Mouse (Mus musculus) limb, embryonic 13.5 days (tissue): ENCODE results near the gene Lhfp. TPM values are rescaled to one million over a fixed set of nuclear protein-coding genes. Genes with fewer than 3 reads are reported as not detected.
"Not testable (repeated sequence)": the region's sequence is repeated elsewhere in the genome, so short reads cannot be mapped to it uniquely, and the experiment has no call there.

Experiments
- ATAC-seq: fragments of 200-750 bp; cut with Nextera tagmentation; 2 replicates; pipeline ENCODE4 v1.8.0; 2017; ENCODE audit warnings: low read depth, moderate number of reproducible peaks, moderate TSS enrichment; ENCODE audit not compliant: low FRiP score
- H3K27ac ChIP-seq: fragments of 300-500 bp; sonication (generic); 2 replicates; pipeline ENCODE4 v1.5.1; 2015; ENCODE audit warnings: inconsistent platforms, mild to moderate bottlenecking, moderate library complexity
- H3K27me3 ChIP-seq: fragments of 300-500 bp; sonication (generic); 2 replicates; pipeline ENCODE4 v1.6.1; 2015; ENCODE audit warnings: mild to moderate bottlenecking, inconsistent platforms
- H3K36me3 ChIP-seq: fragments of 300-500 bp; sonication (generic); 2 replicates; pipeline ENCODE4 v1.6.1; 2015; ENCODE audit warnings: inconsistent platforms, mild to moderate bottlenecking, moderate library complexity
- H3K4me1 ChIP-seq: fragments of 300-500 bp; sonication (generic); 2 replicates; pipeline ENCODE4 v1.6.1; 2015; ENCODE audit warnings: inconsistent platforms
- H3K4me2 ChIP-seq: fragments of 300-500 bp; sonication (generic); replicated peaks from 2 replicates; pipeline ENCODE4 v1.6.1; 2015; ENCODE audit warnings: inconsistent platforms, mild to moderate bottlenecking, moderate library complexity
- H3K4me3 ChIP-seq: fragments of 300-500 bp; sonication (generic); 2 replicates; pipeline ENCODE4 v1.5.1; 2015; ENCODE audit warnings: moderate library complexity, mild to moderate bottlenecking, inconsistent platforms
- H3K9ac ChIP-seq: fragments of 300-500 bp; sonication (generic); 2 replicates; pipeline ENCODE4 v1.6.1; 2015; ENCODE audit warnings: mild to moderate bottlenecking, inconsistent platforms
- H3K9me3 ChIP-seq: fragments of 300-500 bp; sonication (generic); 2 replicates; pipeline ENCODE4 v1.6.1; 2016; ENCODE audit warnings: inconsistent platforms
- WGBS: fragments of 180-500 bp; shearing (Covaris S2); methylation state at CpG from one replicate; pipeline ENCODE4 v1.1.7; 2015; 5-methylcytosine and 5-hydroxymethylcytosine counted together
- polyA plus RNA-seq: library from polyadenylated mRNA; unstranded; fragments of >200 nt; fragmentation: Nextera tagmentation; extraction: Ambion mirVana; gene quantifications from 2 replicates; pipeline ENCODE4 v1.2.1, GENCODE M21; 2015

Gene Lhfp
- polyA plus RNA-seq, 1 experiment from 2014 or later, result 98.0 TPM

- H3K4me3 ChIP-seq, result no peak overlapping the region
- H3K9ac ChIP-seq, result no peak overlapping the region
- H3K27ac ChIP-seq, result peak overlapping the region; percentile 67
- H3K4me2 ChIP-seq, result peak overlapping the region; percentile 34
- peaks cover 6% of the 10 kb centered on the region; the same call in 1 of the 2 replicates for H3K36me3 ChIP-seq
- 28% methylated on average over 7 of the region's 7 CpGs for WGBS
- peaks cover 3% of the 10 kb centered on the region; the same call in 1 of the 2 replicates for H3K27me3 ChIP-seq
- H3K9me3 ChIP-seq, result no peaks in the 10 kb centered on the region
- peaks cover 24% of the 10 kb centered on the region for H3K4me1 ChIP-seq
- ATAC-seq, result peak; percentile 48
These were observed 217.4 kb downstream of the Lhfp start for GRCm38 (mm10) chr3:53258657-53259158.

GRCm38 (mm10) chr3:53266116-53266515 is 224.8 kb downstream of the Lhfp start:
- ATAC-seq, result no peak
- no peak overlapping the region for H3K4me2 ChIP-seq
- H3K27ac ChIP-seq, result no peak overlapping the region
- H3K9ac ChIP-seq, result no peak overlapping the region
- H3K9me3 ChIP-seq, result no peaks in the 10 kb centered on the region
- 88% methylated on average over 6 of the region's 6 CpGs for WGBS
- no peaks in the 10 kb centered on the region for H3K27me3 ChIP-seq
- H3K4me1 ChIP-seq, result peaks cover 7% of the 10 kb centered on the region
- H3K36me3 ChIP-seq, result no peaks in the 10 kb centered on the region
- no peak overlapping the region for H3K4me3 ChIP-seq

GRCm38 (mm10) chr3:53267046-53267445 is 225.7 kb downstream of the Lhfp start:
- Histone ChIP-seq H3K9ac (no peak overlapping the region), H3K36me3 (no peaks in the 10 kb centered on the region), H3K4me1 (peaks cover 7% of the 10 kb centered on the region), H3K27me3 (no peaks in the 10 kb centered on the region), H3K27ac (no peak overlapping the region), H3K4me3 (no peak overlapping the region), H3K9me3 (no peaks in the 10 kb centered on the region), H3K4me2 (no peak overlapping the region)
- 85% methylated on average over 3 of the region's 3 CpGs for WGBS
- no peak for ATAC-seq

GRCm38 (mm10) chr3:53273220-53273619 is 231.9 kb downstream of the Lhfp start:
- Histone ChIP-seq H3K36me3 (no peaks in the 10 kb centered on the region), H3K4me1 (peaks cover 7% of the 10 kb centered on the region), H3K27me3 (no peaks in the 10 kb centered on the region), H3K4me3 (no peak overlapping the region), H3K27ac (no peak overlapping the region), H3K9me3 (no peaks in the 10 kb centered on the region), H3K9ac (no peak overlapping the region), H3K4me2 (no peak overlapping the region)
- WGBS, result 90% methylated on average over 3 of the region's 3 CpGs
- ATAC-seq, result no peak

- H3K4me1 ChIP-seq, result no peaks in the 10 kb centered on the region
- H3K36me3 ChIP-seq, result no peaks in the 10 kb centered on the region
- no peak overlapping the region for H3K9ac ChIP-seq
- ATAC-seq, result no peak
- no peak overlapping the region for H3K27ac ChIP-seq
- H3K4me3 ChIP-seq, result no peak overlapping the region
- no peaks in the 10 kb centered on the region for H3K9me3 ChIP-seq
- 89% methylated on average over 2 of the region's 2 CpGs for WGBS
- H3K27me3 ChIP-seq, result no peaks in the 10 kb centered on the region
- no peak overlapping the region for H3K4me2 ChIP-seq
These were observed 236.7 kb downstream of the Lhfp start for GRCm38 (mm10) chr3:53277993-53278392.

GRCm38 (mm10) chr3:53282005-53282404 is 240.7 kb downstream of the Lhfp start:
- H3K4me1 ChIP-seq, H3K9ac ChIP-seq, H3K4me3 ChIP-seq, H3K27me3 ChIP-seq, ATAC-seq, H3K36me3 ChIP-seq, H3K9me3 ChIP-seq, H3K27ac ChIP-seq, H3K4me2 ChIP-seq: not testable (repeated sequence)
- WGBS, result 79% methylated on average over 3 of the region's 3 CpGs

GRCm38 (mm10) chr3:53284023-53284422 is 242.7 kb downstream of the Lhfp start:
- Histone ChIP-seq H3K4me3 (no peak overlapping the region), H3K4me1 (no peaks in the 10 kb centered on the region), H3K27me3 (no peaks in the 10 kb centered on the region), H3K9ac (no peak overlapping the region), H3K4me2 (no peak overlapping the region), H3K27ac (no peak overlapping the region), H3K36me3 (no peaks in the 10 kb centered on the region), H3K9me3 (no peaks in the 10 kb centered on the region)
- ATAC-seq, result no peak
- WGBS, result 87% methylated on average over 5 of the region's 5 CpGs

GRCm38 (mm10) chr3:53284471-53285177 is 243.3 kb downstream of the Lhfp start:
- H3K9ac ChIP-seq, result no peak overlapping the region
- no peaks in the 10 kb centered on the region for H3K9me3 ChIP-seq
- no peak overlapping the region for H3K4me2 ChIP-seq
- 63% methylated on average over 13 of the region's 13 CpGs for WGBS
- no peak overlapping the region for H3K4me3 ChIP-seq
- H3K36me3 ChIP-seq, result no peaks in the 10 kb centered on the region
- no peak for ATAC-seq
- H3K4me1 ChIP-seq, result no peaks in the 10 kb centered on the region
- H3K27ac ChIP-seq, result no peak overlapping the region
- H3K27me3 ChIP-seq, result no peaks in the 10 kb centered on the region

- Histone ChIP-seq H3K4me1 (peaks cover 11% of the 10 kb centered on the region; the same call in 1 of the 2 replicates), H3K4me3 (no peak overlapping the region), H3K27me3 (no peaks in the 10 kb centered on the region), H3K36me3 (no peaks in the 10 kb centered on the region), H3K9ac (no peak overlapping the region), H3K4me2 (no peak overlapping the region), H3K27ac (no peak overlapping the region), H3K9me3 (no peaks in the 10 kb centered on the region)
- 49% methylated on average over 9 of the region's 9 CpGs for WGBS
- no peak for ATAC-seq
These were observed 247.3 kb downstream of the Lhfp start for GRCm38 (mm10) chr3:53288662-53289061.

GRCm38 (mm10) chr3:53289589-53290219 is 248.4 kb downstream of the Lhfp start:
- peak overlapping the region; percentile 23; the same call in 1 of the 2 replicates for H3K4me2 ChIP-seq
- 40% methylated on average over 14 of the region's 14 CpGs for WGBS
- H3K9ac ChIP-seq, result no peak overlapping the region
- ATAC-seq, result no peak
- H3K9me3 ChIP-seq, result no peaks in the 10 kb centered on the region
- H3K4me3 ChIP-seq, result no peak overlapping the region
- H3K4me1 ChIP-seq, result peaks cover 12% of the 10 kb centered on the region; the same call in 1 of the 2 replicates
- no peaks in the 10 kb centered on the region for H3K36me3 ChIP-seq
- no peaks in the 10 kb centered on the region for H3K27me3 ChIP-seq
- no peak overlapping the region for H3K27ac ChIP-seq

GRCm38 (mm10) chr3:53291185-53291584 is 249.9 kb downstream of the Lhfp start:
- H3K4me2 ChIP-seq, result no peak overlapping the region
- no peaks in the 10 kb centered on the region for H3K36me3 ChIP-seq
- peaks cover 15% of the 10 kb centered on the region; the same call in 1 of the 2 replicates for H3K4me1 ChIP-seq
- H3K27me3 ChIP-seq, result no peaks in the 10 kb centered on the region
- 94% methylated on average over 3 of the region's 3 CpGs for WGBS
- ATAC-seq, result no peak
- H3K9ac ChIP-seq, result no peak overlapping the region
- no peak overlapping the region for H3K27ac ChIP-seq
- H3K4me3 ChIP-seq, result no peak overlapping the region
- no peaks in the 10 kb centered on the region for H3K9me3 ChIP-seq

GRCm38 (mm10) chr3:53291945-53292344 is 250.6 kb downstream of the Lhfp start:
- ATAC-seq, result no peak; the same call in 1 of the 2 replicates

More at GRCm38 (mm10) chr3:53291945-53292344, 250.6 kb downstream of the Lhfp start:
- H3K9ac ChIP-seq, result no peak overlapping the region
- H3K27ac ChIP-seq, result no peak overlapping the region
- H3K9me3 ChIP-seq, result no peaks in the 10 kb centered on the region
- no peak overlapping the region for H3K4me2 ChIP-seq
- H3K4me1 ChIP-seq, result peaks cover 15% of the 10 kb centered on the region; the same call in 1 of the 2 replicates
- H3K4me3 ChIP-seq, result no peak overlapping the region
- no peaks in the 10 kb centered on the region for H3K36me3 ChIP-seq
- WGBS, result 55% methylated on average over 1 of the region's 1 CpGs
- H3K27me3 ChIP-seq, result no peaks in the 10 kb centered on the region
